Mouse (Mus musculus) cerebellum, adult 2 months (tissue): ENCODE data around the gene Thsd4. TPM values are rescaled to one million over a fixed set of nuclear protein-coding genes. Genes with fewer than 3 reads are reported as not detected.

ENCODE experiments used
- DNase-seq, 2 experiments: peaks; one replicate each; pipeline ENCODE4 v3.0.0; 2021
- H3K27ac ChIP-seq: fragments of 200-500 bp; 2 replicates; pipeline ENCODE4 v1.5.1; 2012; ENCODE audit warnings: low read length, control low read depth, inconsistent platforms; ENCODE audit not compliant: insufficient read depth
- H3K27me3 ChIP-seq: fragments of 200-500 bp; 2 replicates; pipeline ENCODE4 v1.6.1; 2012; ENCODE audit warnings: inconsistent platforms, mild to moderate bottlenecking, low read length, moderate library complexity; ENCODE audit not compliant: control insufficient read depth, insufficient read depth
- H3K4me1 ChIP-seq: fragments of 200-500 bp; 2 replicates; pipeline ENCODE4 v1.6.1; 2011; ENCODE audit warnings: low read length; ENCODE audit not compliant: control insufficient read depth, insufficient read depth
- H3K4me3 ChIP-seq: fragments of 200-500 bp; replicated peaks from 2 replicates; pipeline ENCODE3; 2011; ENCODE audit warnings: mild to moderate bottlenecking, low read depth, low read length, control low read depth; ENCODE audit not compliant: insufficient read depth
- CTCF ChIP-seq: fragments of 200-500 bp; IDR thresholded peaks from 2 replicates; pipeline ENCODE4 v1.5.1; 2011; ENCODE audit warnings: low read depth, mild to moderate bottlenecking, control low read depth, low read length, moderate library complexity, borderline replicate concordance; ENCODE audit not compliant: insufficient read depth
- POLR2A ChIP-seq: fragments of 200-500 bp; IDR thresholded peaks from 2 replicates; pipeline ENCODE4 v1.6.1; 2011; ENCODE audit warnings: low read length, control low read depth, borderline replicate concordance; ENCODE audit not compliant: insufficient read depth
- WGBS: fragments of 180-500 bp; shearing (Covaris S2); methylation state at CpG from one replicate; pipeline ENCODE4 v1.1.7; 2018; 5-methylcytosine and 5-hydroxymethylcytosine counted together
- polyA plus RNA-seq: library from polyadenylated mRNA; depleted of rRNA; stranded (reverse); fragments of >200 nt; gene quantifications from 2 replicates; pipeline ENCODE4 v1.2.3, GENCODE M21; 2012

The Thsd4 gene
- polyA plus RNA-seq, 1 experiment = 2.7 TPM

DNA sequence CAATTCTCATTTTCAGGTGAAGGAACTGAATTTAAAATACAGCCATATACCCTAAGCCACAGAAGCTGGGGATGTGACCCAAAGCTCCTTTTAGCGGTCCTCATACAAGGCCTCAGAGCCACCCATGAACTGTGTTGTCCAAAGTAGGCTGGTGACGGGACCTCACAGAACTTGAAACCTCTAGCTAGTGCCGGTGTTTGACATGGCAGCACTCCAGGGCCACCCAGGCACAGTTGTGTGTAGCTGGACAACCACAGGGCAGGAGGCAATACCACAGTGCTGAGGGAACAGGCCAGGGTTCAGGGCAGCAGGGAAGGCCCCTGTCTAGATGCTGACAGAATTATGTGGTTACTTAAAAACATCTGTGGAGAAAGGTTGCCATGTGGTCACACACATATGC, 499.5 kb downstream of the Thsd4 start:
- DNase-seq = no peak
- H3K4me1 ChIP-seq = no peaks in the 10 kb centered on the region
- TF ChIP-seq POLR2A (no peak), CTCF (no peak)
- no peak overlapping the region for H3K4me3 ChIP-seq
- no peak overlapping the region for H3K27ac ChIP-seq
- WGBS = 78% methylated on average over 3 of the region's 3 CpGs
- H3K27me3 ChIP-seq = no peaks in the 10 kb centered on the region

DNA sequence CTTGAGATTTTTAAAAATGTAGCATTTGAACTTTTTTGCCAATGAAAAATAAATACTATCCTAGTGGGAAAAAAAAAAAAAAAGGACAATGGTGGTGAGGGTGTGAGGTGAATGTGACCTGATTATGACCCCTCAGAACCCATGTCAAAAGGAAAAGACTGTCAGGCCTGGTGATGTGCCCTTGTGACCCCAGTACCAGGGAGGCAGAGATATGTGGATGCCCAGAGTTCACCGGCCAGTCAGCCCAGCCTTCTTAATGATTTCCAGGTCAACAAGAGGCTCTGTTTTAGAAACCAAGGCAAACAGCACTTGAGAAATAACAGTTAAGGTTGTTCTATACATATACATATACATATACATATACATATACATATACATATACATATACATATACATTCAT, 501.4 kb downstream of the Thsd4 start:
- no peak for DNase-seq
- Histone ChIP-seq H3K27ac (no peak overlapping the region), H3K4me3 (no peak overlapping the region), H3K27me3 (no peaks in the 10 kb centered on the region), H3K4me1 (no peaks in the 10 kb centered on the region)
- TF ChIP-seq POLR2A = no peak
- TF ChIP-seq CTCF = no peak
- WGBS = 50% methylated on average over 1 of the region's 1 CpGs

DNA sequence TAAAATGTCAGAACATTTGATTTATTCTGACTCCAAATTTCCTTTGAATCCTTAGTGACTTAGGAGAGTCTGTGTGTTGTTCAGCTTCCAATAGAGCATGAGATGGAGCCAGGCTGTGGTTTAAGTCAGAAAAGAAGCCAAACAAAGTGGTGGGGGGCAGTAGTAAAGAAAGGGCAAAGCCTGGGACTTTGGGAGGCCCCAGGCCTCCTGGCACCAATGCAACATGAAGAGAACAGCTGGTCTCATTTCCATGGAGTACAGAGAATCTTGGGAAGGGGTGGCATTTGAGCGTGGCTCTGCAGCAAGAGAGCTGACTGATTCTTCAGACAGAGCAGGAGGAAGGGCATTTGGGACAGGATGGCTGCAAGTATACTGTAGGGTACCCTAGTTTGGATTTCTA, 511.6 kb downstream of the Thsd4 start:
- H3K4me1 ChIP-seq = no peaks in the 10 kb centered on the region
- DNase-seq = no peak
- 35% methylated on average over 1 of the region's 1 CpGs for WGBS
- H3K27me3 ChIP-seq = no peaks in the 10 kb centered on the region
- no peak overlapping the region for H3K4me3 ChIP-seq
- TF ChIP-seq POLR2A (no peak), CTCF (no peak)
- no peak overlapping the region for H3K27ac ChIP-seq

DNA sequence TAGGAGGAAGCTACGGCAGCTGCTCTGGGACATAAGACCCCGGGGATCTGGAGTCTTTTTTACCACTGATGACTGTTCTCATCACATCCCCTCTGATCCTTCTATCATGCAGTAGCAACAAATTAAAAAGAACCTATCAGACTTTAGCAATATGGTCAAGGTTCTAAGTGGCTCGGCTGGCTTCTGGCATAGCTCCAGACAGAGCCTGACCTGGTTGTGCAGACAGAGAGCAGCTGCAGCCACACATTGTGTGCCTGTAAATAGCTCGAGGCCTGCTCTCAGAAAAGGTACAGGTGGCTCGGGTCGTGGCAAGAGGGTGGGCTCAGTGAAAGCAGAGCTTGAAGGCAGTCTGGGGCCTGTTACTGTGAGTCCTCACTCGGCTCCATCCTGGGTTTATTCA, 512.9 kb downstream of the Thsd4 start:
- TF ChIP-seq CTCF (no peak), POLR2A (no peak)
- Histone ChIP-seq H3K27me3 (no peaks in the 10 kb centered on the region), H3K27ac (no peak overlapping the region), H3K4me3 (no peak overlapping the region), H3K4me1 (no peaks in the 10 kb centered on the region)
- peak; percentile 13 to 14 for DNase-seq
- 29% methylated on average over 7 of the region's 7 CpGs for WGBS

DNA sequence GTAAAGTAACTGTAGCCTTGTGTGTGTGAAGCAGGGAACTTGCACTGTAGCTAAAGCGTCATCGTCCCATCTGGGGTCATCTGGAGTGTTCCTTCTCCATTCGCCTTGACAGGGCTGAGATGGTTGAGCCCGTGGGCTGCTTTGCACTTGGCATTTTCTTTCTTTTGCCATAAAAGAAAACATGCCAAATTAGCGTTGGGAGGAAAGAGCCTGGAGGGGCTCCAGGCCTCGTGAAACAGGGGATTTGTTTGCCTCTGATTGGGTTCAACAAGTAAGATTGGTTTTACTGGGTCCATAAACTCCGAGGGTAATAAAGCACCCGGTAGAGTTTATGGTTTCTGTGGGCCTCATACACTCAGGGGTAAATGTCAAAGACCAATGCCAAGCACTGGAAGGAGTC, 519.5 kb downstream of the Thsd4 start:
- no peak overlapping the region for H3K4me3 ChIP-seq
- no peaks in the 10 kb centered on the region for H3K27me3 ChIP-seq
- no peak for TF ChIP-seq CTCF
- no peak for TF ChIP-seq POLR2A
- 63% methylated on average over 8 of the region's 8 CpGs for WGBS
- no peak overlapping the region for H3K27ac ChIP-seq
- no peak for DNase-seq
- H3K4me1 ChIP-seq = no peaks in the 10 kb centered on the region

DNA sequence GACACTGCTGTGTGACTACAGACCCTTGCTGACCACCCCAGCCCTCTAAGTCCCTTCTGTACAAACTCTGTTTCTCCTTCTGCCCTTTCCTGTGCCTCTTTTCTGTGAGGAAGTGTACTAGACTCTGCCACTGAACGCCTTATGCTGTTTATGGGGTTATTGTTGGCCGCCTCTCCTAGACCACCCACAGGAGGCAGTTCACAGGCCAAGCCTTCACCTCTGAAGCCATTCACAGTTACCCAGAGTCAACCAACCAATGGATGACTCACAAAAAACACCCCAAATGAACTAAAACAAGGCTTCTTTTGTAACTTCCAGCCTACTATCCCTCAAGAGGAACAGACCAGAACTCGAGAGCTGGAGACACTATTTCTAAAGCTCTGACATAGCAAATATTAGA, 520.4 kb downstream of the Thsd4 start:
- H3K4me1 ChIP-seq = no peaks in the 10 kb centered on the region
- no peak overlapping the region for H3K4me3 ChIP-seq
- DNase-seq = no peak
- H3K27ac ChIP-seq = no peak overlapping the region
- 69% methylated on average over 3 of the region's 3 CpGs for WGBS
- TF ChIP-seq CTCF (no peak), POLR2A (no peak)
- no peaks in the 10 kb centered on the region for H3K27me3 ChIP-seq

DNA sequence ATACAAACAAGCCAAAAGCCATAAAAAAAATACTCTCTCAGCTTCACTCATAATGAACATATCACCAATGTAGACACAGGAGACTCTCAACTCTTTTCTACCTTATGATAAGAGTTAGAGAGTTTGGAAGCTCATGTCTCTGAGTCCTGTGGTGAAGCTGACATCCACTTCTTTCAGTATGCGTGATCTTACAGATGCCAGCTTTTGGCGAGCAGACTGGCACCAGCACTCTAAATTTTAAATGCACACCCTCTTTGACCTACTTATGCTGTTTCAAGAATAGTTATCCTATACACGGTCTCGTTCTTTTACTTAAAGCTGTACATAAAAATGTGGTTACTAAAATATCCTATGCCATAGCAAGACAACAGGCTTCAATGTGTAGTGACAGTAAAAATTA, 524.1 kb downstream of the Thsd4 start:
- H3K4me1 ChIP-seq = no peaks in the 10 kb centered on the region
- no peak for DNase-seq
- TF ChIP-seq POLR2A = no peak
- no peak for TF ChIP-seq CTCF
- H3K27me3 ChIP-seq = no peaks in the 10 kb centered on the region
- no peak overlapping the region for H3K4me3 ChIP-seq
- 79% methylated on average over 4 of the region's 4 CpGs for WGBS
- H3K27ac ChIP-seq = no peak overlapping the region

DNA sequence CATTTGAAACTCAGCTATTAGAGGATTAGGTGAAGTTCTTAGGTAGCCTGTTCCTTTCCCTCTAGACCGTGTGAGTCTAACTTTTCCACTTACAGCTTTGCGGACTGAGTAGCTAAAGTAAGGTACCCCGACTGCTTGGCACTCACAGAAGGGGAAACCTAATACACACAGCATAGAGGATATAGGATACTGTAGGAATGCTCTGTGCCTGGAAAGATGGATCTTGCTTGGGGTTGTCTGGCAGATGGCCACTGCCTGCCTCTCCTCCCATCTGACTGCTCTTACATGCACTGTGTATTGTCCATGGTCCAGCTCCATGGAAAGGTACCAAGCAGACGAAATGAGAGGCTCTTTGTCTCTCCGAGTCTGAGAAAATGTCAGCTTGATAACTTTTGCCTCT, 530.4 kb downstream of the Thsd4 start:
- Histone ChIP-seq H3K4me1 (no peaks in the 10 kb centered on the region), H3K4me3 (no peak overlapping the region), H3K27ac (no peak overlapping the region), H3K27me3 (no peaks in the 10 kb centered on the region)
- TF ChIP-seq CTCF = no peak
- no peak for TF ChIP-seq POLR2A
- 62% methylated on average over 5 of the region's 5 CpGs for WGBS
- DNase-seq = no peak

DNA sequence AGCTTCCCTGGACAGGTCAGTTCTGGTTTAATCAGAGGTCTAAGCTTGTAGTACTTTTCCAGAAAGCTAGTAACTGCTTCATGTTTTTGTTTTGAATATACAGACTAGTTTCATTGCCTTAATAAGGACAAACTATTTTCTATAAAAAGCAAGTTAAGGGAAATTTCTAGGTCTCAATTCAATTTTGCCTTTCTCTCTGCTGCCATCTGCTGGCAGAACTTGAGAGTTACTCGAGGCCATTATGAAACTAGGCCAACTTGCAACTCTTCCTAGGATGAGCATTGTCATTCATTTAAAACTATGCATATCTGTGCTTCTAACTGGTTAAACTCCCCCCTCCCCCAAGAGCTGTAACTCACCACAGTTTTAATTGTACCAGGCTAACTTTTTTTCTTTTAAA, 532.0 kb downstream of the Thsd4 start:
- TF ChIP-seq CTCF (peak; percentile 43; the same call in 1 of the 2 replicates), POLR2A (no peak)
- WGBS = 0% methylated on average over 1 of the region's 1 CpGs

More for the DNA sequence above, 532.0 kb downstream of the Thsd4 start:
- Histone ChIP-seq H3K4me1 (no peaks in the 10 kb centered on the region), H3K27ac (no peak overlapping the region), H3K4me3 (no peak overlapping the region), H3K27me3 (no peaks in the 10 kb centered on the region)
- DNase-seq = peak; percentile 36 to 53
